Mouse (Mus musculus) stomach, embryonic 15.5 days (tissue): Measurements from ENCODE around the gene Ephb1. TPM values are rescaled to one million over a fixed set of nuclear protein-coding genes. Genes with fewer than 3 reads are reported as not detected.

ENCODE experiments used
- ATAC-seq: fragments of 200-750 bp; cut with Nextera tagmentation; 2 replicates; pipeline ENCODE4 v1.8.0; 2017; ENCODE audit warnings: low read depth, moderate number of reproducible peaks, moderate TSS enrichment; ENCODE audit not compliant: insufficient read depth, low FRiP score
- H3K27ac ChIP-seq: fragments of 300-500 bp; sonication (generic); 2 replicates; pipeline ENCODE4 v1.5.1; 2015; ENCODE audit warnings: mild to moderate bottlenecking, inconsistent platforms
- H3K27me3 ChIP-seq: fragments of 300-500 bp; sonication (generic); replicated peaks from 2 replicates; pipeline ENCODE4 v1.6.1; 2015; ENCODE audit warnings: inconsistent platforms
- H3K36me3 ChIP-seq: fragments of 300-500 bp; sonication (generic); 2 replicates; pipeline ENCODE4 v1.6.1; 2015; ENCODE audit warnings: inconsistent platforms
- H3K4me1 ChIP-seq: fragments of 300-500 bp; sonication (generic); 2 replicates; pipeline ENCODE4 v1.6.1; 2015; ENCODE audit warnings: inconsistent platforms
- H3K4me2 ChIP-seq: fragments of 300-500 bp; sonication (generic); 2 replicates; pipeline ENCODE4 v1.6.1; 2015; ENCODE audit warnings: mild to moderate bottlenecking, inconsistent platforms
- H3K4me3 ChIP-seq: fragments of 300-500 bp; sonication (generic); replicated peaks from 2 replicates; pipeline ENCODE4 v1.5.1; 2015; ENCODE audit warnings: inconsistent platforms
- H3K9ac ChIP-seq: fragments of 300-500 bp; sonication (generic); 2 replicates; pipeline ENCODE4 v1.6.1; 2015; ENCODE audit warnings: inconsistent platforms
- H3K9me3 ChIP-seq: fragments of 300-500 bp; sonication (generic); 2 replicates; pipeline ENCODE4 v1.6.1; 2016; ENCODE audit warnings: inconsistent platforms
- WGBS: fragments of 180-500 bp; shearing (Covaris S2); methylation state at CpG from one replicate; pipeline ENCODE4 v1.1.7; 2015; 5-methylcytosine and 5-hydroxymethylcytosine counted together
- polyA plus RNA-seq: library from polyadenylated mRNA; unstranded; fragments of >200 nt; fragmentation: Nextera tagmentation; extraction: Ambion mirVana; gene quantifications from 2 replicates; pipeline ENCODE4 v1.2.1, GENCODE M21; 2015

Ephb1 gene
- polyA plus RNA-seq, 1 experiment from 2014 or later = 5.5 TPM

DNA sequence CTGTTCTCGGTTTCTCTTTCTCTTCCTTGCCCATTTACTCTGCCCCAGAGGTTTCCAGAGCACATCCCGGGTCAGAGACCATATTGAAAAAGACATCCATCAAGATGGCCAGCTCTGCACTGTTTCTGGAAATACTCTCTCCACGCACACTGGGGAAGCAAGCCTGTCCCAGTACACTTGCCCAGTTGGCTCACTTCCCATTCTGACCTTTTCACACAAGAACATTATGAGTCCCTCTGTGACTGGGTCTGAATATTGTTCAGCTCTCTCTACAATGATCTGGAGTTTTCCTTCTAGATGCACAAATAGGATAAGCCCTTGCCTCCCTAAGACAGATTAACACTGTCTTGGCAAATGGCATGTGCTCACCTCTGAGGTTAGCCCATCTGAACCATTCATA lies 243.0 kb downstream of the Ephb1 start:
- Histone ChIP-seq H3K36me3 (no peaks in the 10 kb centered on the region), H3K27ac (no peak overlapping the region), H3K4me1 (no peaks in the 10 kb centered on the region), H3K9ac (no peak overlapping the region), H3K4me2 (no peak overlapping the region), H3K4me3 (no peak overlapping the region), H3K9me3 (no peaks in the 10 kb centered on the region), H3K27me3 (no peaks in the 10 kb centered on the region)
- 44% methylated on average over 3 of the region's 3 CpGs for WGBS
- no peak for ATAC-seq

DNA sequence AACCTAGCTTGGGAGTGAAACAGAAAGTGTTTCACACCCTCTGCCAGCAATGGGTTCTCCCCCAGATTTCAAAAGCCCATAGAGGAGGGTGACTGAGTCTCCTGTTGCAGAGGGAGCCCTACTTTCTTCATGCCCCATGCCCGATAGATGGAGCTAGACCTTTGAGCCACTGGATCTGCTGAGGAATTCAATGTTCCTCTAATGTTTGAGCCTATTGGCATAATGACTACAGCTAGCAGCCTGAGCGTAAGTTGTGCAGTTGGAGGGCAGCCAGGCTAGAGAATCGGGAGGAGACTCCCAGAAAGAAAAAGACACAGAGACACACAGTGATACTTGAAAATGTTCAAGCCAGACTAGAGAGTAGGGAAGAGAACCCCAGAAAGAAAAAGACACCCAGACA lies 246.5 kb downstream of the Ephb1 start:
- Histone ChIP-seq H3K27me3 (no peaks in the 10 kb centered on the region), H3K9ac (no peak overlapping the region), H3K36me3 (no peaks in the 10 kb centered on the region), H3K4me2 (no peak overlapping the region), H3K27ac (no peak overlapping the region), H3K4me1 (no peaks in the 10 kb centered on the region), H3K9me3 (no peaks in the 10 kb centered on the region), H3K4me3 (no peak overlapping the region)
- WGBS = 56% methylated on average over 3 of the region's 3 CpGs
- ATAC-seq = no peak

DNA sequence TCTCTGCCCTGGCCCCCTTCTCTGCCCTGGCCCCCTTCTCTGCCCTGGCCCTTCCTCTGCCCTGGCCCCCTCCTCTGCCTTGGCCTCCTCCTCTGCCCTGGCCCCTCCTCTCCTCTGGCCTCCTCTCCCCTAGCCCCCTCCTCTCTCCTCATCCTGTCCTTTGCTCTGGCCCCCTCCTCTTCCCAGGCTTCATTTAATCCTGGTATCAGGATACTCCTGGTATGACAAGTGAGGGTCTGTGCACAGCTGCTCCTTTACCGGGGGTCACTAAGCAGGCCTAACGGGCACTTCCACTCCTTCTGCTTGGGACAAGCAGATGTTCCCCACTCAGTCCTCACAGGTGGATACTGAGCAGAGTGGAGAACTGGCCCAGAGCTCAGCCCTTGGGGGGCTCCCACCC lies 247.3 kb downstream of the Ephb1 start:
- H3K27me3 ChIP-seq = no peaks in the 10 kb centered on the region
- no peak overlapping the region for H3K9ac ChIP-seq
- H3K27ac ChIP-seq = no peak overlapping the region
- no peak overlapping the region for H3K4me2 ChIP-seq
- no peak overlapping the region for H3K4me3 ChIP-seq
- no peak for ATAC-seq
- WGBS = 51% methylated on average over 2 of the region's 2 CpGs
- H3K36me3 ChIP-seq = no peaks in the 10 kb centered on the region
- no peaks in the 10 kb centered on the region for H3K9me3 ChIP-seq
- no peaks in the 10 kb centered on the region for H3K4me1 ChIP-seq

DNA sequence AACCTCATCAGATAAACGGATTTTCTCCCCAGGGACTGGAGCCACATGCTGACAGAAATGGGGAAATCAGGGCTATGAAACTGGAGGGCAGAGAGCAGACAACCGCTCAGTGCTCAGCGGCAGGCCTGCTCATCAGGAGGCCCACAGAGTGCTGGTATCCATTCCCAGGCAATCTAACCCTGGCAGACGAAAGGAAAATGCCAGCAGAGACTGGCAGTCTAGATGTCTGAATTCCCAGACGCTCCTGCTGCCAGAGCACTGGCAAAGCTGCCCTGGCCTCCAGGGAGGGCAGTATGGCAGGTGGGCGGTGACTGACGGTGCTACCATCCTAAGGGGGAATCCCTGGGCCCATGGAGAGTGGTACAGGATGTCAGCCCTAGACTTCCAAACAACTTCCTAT lies 257.7 kb downstream of the Ephb1 start:
- no peak overlapping the region for H3K9ac ChIP-seq
- no peak for ATAC-seq

DNA sequence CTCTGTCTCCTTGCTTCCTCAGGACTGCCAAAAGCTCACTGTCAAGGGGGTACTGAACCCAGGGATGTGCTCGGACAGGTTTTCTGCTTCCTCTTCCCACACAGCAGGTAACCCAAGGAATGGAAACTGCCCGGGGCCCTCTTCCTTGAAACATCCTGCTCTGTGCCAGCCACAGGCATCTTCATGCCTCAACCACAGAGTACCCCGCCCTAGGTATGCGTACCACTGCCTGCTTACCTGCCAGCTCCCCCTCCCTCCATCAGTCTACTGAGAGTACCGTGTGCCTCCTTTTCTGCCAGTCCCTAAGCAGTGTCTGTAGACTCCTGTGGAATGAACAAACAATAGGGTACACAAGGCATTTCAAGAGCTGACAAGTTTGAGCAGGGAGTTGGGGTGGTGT lies 265.9 kb downstream of the Ephb1 start:
- H3K4me1 ChIP-seq = no peaks in the 10 kb centered on the region
- no peak overlapping the region for H3K27ac ChIP-seq
- H3K36me3 ChIP-seq = no peaks in the 10 kb centered on the region
- ATAC-seq = no peak
- H3K4me3 ChIP-seq = no peak overlapping the region
- no peak overlapping the region for H3K9ac ChIP-seq
- H3K4me2 ChIP-seq = no peak overlapping the region
- WGBS = 73% methylated on average over 5 of the region's 5 CpGs
- no peaks in the 10 kb centered on the region for H3K9me3 ChIP-seq
- no peaks in the 10 kb centered on the region for H3K27me3 ChIP-seq

More for the DNA sequence above, 257.7 kb downstream of the Ephb1 start:
- H3K9me3 ChIP-seq = no peaks in the 10 kb centered on the region
- H3K4me2 ChIP-seq = no peak overlapping the region
- H3K27me3 ChIP-seq = no peaks in the 10 kb centered on the region
- WGBS = 41% methylated on average over 7 of the region's 7 CpGs
- no peaks in the 10 kb centered on the region for H3K4me1 ChIP-seq
- no peaks in the 10 kb centered on the region for H3K36me3 ChIP-seq
- H3K4me3 ChIP-seq = no peak overlapping the region
- no peak overlapping the region for H3K27ac ChIP-seq

DNA sequence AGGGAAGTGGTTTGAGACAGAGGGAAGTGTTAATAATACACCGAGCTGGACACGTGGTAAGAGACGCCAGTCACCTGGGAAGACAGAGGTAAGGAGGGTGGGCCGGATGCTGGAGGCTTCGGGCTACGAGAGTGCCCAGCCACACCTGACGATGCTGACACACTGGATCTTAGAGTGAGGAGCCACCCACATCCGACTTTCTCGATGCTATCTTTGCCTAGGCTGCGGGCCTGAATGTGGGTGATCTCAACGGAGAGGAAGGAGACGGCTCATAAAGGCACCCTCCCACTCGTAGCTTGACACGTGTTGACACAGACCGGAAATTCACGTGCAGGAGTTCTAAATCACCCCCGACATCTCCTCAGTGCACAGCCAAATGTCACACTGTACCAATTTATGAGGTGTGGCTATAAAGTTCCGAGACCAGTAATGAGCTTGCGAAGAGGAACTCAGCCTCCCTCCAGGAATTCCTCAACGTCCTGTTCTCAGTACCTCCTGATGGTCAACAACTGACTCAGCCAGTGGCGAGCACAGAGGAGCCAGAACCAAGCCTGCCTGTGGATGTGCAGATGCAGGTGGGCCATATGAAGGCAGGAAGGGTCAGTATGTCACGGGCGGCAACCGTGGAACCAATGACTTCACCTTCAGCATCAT lies 268.3 kb downstream of the Ephb1 start:
- no peak overlapping the region for H3K4me2 ChIP-seq
- no peak for ATAC-seq
- 70% methylated on average over 24 of the region's 24 CpGs for WGBS
- no peaks in the 10 kb centered on the region for H3K9me3 ChIP-seq
- H3K4me3 ChIP-seq = no peak overlapping the region
- H3K27me3 ChIP-seq = no peaks in the 10 kb centered on the region
- H3K9ac ChIP-seq = no peak overlapping the region
- no peaks in the 10 kb centered on the region for H3K36me3 ChIP-seq
- no peaks in the 10 kb centered on the region for H3K4me1 ChIP-seq
- H3K27ac ChIP-seq = no peak overlapping the region

DNA sequence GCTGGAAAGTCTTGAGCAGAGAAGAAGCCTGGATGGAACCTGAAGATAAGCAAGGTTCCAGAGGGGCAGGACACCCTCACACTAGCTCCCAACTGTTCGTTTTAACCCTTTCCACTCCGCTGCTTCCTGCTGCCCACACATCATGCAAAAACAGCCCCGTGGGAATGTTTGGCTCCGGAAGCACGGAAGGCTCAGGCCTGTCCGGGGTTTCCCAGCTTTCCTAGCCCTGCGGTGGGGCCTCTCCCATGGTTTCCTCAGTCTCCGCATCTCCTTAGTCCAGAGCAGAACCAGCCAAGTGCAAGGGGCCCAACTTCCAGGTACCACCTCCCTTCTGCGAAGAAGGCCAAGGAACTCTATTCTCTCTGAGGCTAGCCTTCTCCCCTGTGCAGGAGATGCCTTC lies 269.0 kb downstream of the Ephb1 start:
- H3K9me3 ChIP-seq = no peaks in the 10 kb centered on the region
- H3K36me3 ChIP-seq = no peaks in the 10 kb centered on the region
- no peaks in the 10 kb centered on the region for H3K27me3 ChIP-seq
- no peak overlapping the region for H3K4me3 ChIP-seq
- H3K4me2 ChIP-seq = no peak overlapping the region
- H3K9ac ChIP-seq = no peak overlapping the region
- 86% methylated on average over 9 of the region's 9 CpGs for WGBS
- H3K4me1 ChIP-seq = no peaks in the 10 kb centered on the region
- ATAC-seq = no peak
- no peak overlapping the region for H3K27ac ChIP-seq

DNA sequence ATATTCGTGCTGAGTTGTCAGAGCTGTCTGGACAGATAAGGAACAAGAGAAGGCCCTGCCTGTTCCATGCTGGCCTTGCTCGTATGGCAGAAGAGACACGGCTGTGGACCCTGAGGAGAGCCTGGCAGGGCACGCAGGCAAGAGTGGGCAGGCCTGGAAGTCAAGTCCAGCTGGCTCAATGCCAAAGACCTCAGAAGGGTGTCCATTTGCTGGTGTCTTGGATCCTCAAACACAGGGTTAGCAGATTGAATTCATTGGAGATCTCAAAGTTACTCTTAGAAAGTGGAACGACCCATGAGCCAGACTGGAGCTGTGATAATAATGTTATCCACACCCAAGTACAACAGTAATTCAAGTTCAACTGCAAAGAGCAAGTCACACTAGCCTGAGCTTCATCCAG lies 273.6 kb downstream of the Ephb1 start:
- 79% methylated on average over 5 of the region's 5 CpGs for WGBS
- no peak for ATAC-seq
- Histone ChIP-seq H3K9me3 (no peaks in the 10 kb centered on the region), H3K4me2 (no peak overlapping the region), H3K4me1 (no peaks in the 10 kb centered on the region), H3K27me3 (no peaks in the 10 kb centered on the region), H3K27ac (no peak overlapping the region), H3K36me3 (no peaks in the 10 kb centered on the region), H3K4me3 (no peak overlapping the region), H3K9ac (no peak overlapping the region)

DNA sequence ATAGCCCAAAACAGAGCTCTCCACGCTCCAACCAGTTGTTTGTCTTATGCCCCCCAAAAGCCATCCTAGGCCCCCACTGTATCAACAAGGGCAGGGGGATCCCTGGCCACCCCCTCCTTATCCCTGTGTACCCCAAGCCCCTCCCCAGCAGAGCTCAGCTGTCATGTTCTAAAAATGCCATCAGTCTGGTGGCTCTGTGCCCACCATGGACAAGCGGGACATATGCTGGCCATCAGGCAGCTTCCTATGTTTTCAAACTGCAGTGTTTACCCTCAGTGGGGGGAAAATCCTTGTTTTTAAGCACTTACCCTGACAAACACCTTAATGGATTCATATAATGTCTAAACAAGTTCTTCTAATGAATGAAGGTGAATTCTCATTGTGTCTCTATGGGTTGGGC lies 275.3 kb downstream of the Ephb1 start:
- H3K9me3 ChIP-seq = no peaks in the 10 kb centered on the region
- H3K27me3 ChIP-seq = no peaks in the 10 kb centered on the region
- H3K36me3 ChIP-seq = no peaks in the 10 kb centered on the region
- no peak overlapping the region for H3K4me3 ChIP-seq
- 83% methylated on average over 2 of the region's 2 CpGs for WGBS
- H3K4me1 ChIP-seq = no peaks in the 10 kb centered on the region
- H3K4me2 ChIP-seq = no peak overlapping the region
- no peak overlapping the region for H3K9ac ChIP-seq
- H3K27ac ChIP-seq = no peak overlapping the region
- no peak for ATAC-seq

DNA sequence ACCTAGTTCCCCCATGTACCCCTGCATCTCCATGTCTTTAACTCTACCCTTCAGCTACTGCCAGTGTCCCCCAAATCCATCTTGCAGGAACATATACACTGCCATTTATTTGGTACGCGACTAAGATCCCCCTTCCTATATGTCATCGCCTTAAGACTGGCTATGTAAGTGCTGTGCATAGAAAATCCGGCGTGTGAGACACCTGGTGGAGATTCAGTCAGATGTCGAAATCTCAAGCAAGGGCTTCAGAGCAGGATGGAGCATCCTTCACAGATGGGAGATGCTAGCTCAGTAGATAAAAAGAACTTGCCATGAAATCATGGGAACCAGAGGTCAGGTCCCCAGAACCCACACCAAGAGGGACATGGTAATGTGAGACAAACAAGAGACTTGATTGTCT lies 276.3 kb downstream of the Ephb1 start:
- Histone ChIP-seq H3K27ac (no peak overlapping the region), H3K4me3 (no peak overlapping the region), H3K9ac (no peak overlapping the region), H3K4me1 (no peaks in the 10 kb centered on the region), H3K4me2 (no peak overlapping the region), H3K27me3 (no peaks in the 10 kb centered on the region), H3K36me3 (no peaks in the 10 kb centered on the region), H3K9me3 (no peaks in the 10 kb centered on the region)
- WGBS = 85% methylated on average over 6 of the region's 6 CpGs
- no peak for ATAC-seq

DNA sequence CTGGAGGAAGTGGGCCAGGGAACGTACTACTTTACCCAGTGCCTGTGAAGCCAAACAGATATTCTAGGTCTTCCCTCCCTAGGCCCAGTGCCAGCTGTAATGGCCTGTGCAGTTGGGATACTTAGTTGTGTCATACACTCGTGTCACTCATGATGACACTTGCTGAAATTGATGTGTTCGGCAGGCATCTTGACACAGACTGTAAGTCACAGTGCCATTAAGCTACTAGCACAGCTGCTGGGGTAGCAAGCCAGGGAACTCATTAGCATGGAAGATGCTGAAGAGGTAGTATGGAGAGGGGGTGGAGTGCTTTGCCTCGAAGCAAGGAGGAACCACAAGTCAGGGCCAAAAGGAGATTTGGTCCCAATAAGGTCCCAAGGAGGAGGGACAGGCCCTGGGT lies 279.0 kb downstream of the Ephb1 start:
- Histone ChIP-seq H3K4me3 (no peak overlapping the region), H3K27me3 (no peaks in the 10 kb centered on the region), H3K36me3 (no peaks in the 10 kb centered on the region), H3K9ac (no peak overlapping the region), H3K4me2 (no peak overlapping the region), H3K9me3 (no peaks in the 10 kb centered on the region), H3K27ac (no peak overlapping the region), H3K4me1 (no peaks in the 10 kb centered on the region)
- no peak for ATAC-seq
- WGBS = 52% methylated on average over 4 of the region's 4 CpGs

DNA sequence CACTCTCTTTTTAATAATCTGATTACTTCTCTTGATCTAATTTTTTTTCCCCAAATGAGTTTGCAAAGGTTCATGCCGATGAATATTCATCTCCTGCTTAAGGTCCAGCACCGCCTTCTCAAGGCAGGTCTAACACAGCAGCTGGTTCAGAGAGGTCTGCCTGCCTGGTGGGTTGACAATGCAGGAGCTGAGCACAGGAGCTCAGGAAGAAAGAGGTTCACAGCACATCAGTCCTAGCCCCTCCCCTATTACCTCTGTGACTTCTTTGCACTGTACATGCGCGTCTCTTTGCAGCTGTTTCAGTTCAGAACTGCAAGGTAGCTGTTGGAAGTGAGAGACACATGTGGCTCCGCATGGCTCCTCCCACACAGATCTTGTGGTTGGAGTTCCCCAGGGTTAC lies 281.1 kb downstream of the Ephb1 start:
- Histone ChIP-seq H3K36me3 (no peaks in the 10 kb centered on the region), H3K27me3 (no peaks in the 10 kb centered on the region), H3K4me3 (no peak overlapping the region), H3K9ac (no peak overlapping the region), H3K9me3 (no peaks in the 10 kb centered on the region), H3K27ac (no peak overlapping the region), H3K4me1 (no peaks in the 10 kb centered on the region), H3K4me2 (no peak overlapping the region)
- 78% methylated on average over 5 of the region's 5 CpGs for WGBS
- ATAC-seq = no peak
